Mouse (Mus musculus): Measurements from ENCODE around the gene Mtg2.

Mtg2 gene

DNA sequence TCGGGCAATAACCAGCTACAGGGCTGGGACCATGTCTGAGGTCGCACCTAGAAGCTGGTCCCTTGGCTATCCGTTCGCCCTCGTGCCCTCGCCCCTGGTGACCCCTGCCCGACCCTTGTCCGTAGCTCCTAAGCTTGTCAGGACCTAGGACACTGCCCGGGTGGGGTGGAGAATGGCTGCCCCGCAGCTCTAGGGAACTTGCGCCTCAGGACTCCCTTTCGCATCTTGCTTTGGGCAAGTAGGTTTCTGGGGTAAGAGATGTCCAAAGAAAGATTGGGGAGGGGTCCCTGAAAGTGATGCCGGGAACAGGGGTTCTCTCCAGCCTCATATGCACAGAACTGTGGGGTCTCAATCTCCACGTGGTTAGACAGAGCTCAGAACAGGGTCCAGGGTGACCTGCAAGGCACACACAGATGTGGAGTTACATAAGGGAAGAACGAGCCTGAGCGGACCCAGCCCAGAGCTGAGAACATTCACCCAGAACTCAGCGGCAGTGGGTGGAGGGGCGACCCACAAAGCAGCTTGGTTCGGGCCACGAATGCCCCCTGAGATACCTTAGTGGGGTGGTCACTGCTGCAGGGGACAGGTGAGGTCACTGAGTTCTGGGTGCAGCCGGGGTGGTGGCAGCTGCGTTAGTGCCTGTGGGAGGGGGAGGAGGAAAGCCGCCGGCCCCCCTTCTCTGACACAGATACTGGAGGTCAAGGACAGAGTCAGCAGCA is 34.4 kb downstream of the Mtg2 start:
- 6% methylated on average over 24 of the region's 24 CpGs for WGBS

DNA sequence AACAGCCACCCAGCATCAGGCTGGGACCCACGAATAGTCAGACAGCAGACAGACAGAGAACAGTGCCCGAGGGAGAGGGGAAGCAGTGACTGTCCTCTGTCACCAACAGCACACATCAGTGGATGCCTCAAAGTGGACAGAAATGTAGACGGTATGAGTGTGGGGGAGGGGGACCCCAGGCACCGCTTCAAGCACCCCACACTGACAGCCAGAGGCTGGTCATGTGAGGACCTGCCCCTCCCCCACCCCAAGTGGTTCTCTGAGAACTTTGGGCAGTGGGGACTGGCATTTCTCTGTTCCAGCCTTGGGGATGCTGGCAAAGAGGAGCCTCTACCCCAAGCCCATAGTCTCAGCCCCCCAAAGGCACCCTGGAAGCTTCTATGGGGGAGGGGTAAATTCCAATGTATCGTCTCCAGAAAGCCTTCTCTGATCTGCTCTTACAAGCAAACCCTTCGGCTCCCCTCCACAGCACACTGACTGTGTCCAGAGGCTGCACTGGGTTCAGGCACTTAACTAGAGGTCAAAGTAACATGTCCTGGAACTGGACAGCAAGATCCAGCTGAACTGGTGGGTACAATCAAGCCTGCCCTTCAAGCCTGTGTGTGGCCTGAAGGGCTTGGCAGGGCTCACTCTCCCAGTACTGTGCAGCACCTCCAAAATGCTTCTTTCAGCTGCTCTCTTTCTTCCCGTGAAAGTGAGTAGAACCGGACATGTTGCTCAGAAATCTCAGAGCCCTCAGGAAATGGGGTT is 35.2 kb downstream of the Mtg2 start:
- WGBS = 22% methylated on average over 8 of the region's 8 CpGs

- WGBS = 84% methylated on average over 4 of the region's 4 CpGs
Measured at GRCm38 (mm10) chr2:180107081-180107480, 36.7 kb downstream of the Mtg2 start.

- WGBS = 70% methylated on average over 6 of the region's 6 CpGs
Measured at GRCm38 (mm10) chr2:180108285-180108684, 37.9 kb downstream of the Mtg2 start.

- 29% methylated on average over 17 of the region's 17 CpGs for WGBS
Measured at GRCm38 (mm10) chr2:180113909-180114890, 43.8 kb downstream of the Mtg2 start.

- WGBS = 36% methylated on average over 6 of the region's 6 CpGs
Measured at GRCm38 (mm10) chr2:180115279-180115678, 44.9 kb downstream of the Mtg2 start.

DNA sequence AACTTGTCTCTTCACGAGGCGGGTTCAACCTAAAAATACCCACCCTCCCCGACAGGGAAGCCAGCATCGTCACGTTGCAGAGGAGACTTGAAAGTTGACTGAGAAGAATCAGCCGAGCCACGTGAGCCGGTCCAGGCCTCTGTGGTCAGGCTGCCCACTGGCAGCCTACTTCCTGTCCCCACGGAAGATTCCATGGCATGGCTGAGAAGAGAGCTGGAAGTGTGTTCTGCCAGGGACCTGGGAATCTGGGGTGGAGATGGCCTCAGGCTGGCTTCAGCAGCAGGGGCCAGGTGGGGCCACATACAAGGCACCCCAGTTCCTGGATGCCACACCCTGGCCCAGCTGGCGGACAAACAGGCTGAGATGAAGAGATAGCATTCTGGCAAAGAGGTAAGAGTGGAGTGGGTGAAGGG is 45.7 kb downstream of the Mtg2 start:
- 40% methylated on average over 10 of the region's 10 CpGs for WGBS

GRCm38 (mm10) chr2:180116741-180117484 is 46.5 kb downstream of the Mtg2 start:
- WGBS = 66% methylated on average over 8 of the region's 8 CpGs

GRCm38 (mm10) chr2:180117485-180118194 is 47.3 kb downstream of the Mtg2 start:
- WGBS = 19% methylated on average over 13 of the region's 13 CpGs

DNA sequence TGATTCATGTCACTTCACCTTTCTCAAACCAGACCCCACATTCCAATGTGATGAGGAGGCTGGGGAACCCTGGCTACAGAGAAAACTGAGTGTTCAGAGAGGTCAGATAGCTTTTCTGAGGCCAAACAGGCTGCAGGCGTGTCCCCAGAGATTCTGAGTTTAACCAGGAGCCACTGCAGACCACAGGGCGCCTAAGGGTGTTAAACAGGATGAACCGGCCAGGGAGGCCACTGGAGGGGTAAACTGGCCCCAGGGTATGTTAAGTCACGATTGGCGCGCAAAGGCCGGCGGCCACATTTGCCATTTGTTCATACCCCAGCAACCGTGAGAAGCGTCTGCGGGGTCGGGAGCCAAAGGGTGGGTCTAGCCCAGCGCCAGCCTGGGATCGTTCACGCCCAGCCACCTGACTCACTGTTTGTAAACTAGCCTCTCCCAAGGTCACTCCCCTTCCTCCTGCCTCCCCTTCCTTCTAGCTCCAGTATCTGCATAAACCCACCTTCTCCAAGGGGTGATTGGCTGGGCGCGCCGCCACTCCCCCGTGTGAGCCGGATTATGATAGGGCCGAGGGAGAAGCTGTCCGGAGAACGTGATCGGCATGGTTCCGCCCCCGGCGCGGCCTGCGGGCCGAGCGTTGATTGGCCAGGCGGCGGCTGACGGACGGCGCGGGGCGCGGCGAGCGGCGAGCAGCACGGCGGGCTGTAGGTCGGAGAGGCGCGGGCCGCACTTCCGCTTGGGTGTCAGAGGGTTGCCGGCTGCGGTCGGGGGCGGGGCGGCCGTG is 48.5 kb downstream of the Mtg2 start, which contains the start of gene Osbpl2:
Osbpl2 (plus strand) TSS at position 646 of the 778 bp plus-strand sequence.
- under 1% methylated on average over 53 of the region's 55 CpGs for WGBS

DNA sequence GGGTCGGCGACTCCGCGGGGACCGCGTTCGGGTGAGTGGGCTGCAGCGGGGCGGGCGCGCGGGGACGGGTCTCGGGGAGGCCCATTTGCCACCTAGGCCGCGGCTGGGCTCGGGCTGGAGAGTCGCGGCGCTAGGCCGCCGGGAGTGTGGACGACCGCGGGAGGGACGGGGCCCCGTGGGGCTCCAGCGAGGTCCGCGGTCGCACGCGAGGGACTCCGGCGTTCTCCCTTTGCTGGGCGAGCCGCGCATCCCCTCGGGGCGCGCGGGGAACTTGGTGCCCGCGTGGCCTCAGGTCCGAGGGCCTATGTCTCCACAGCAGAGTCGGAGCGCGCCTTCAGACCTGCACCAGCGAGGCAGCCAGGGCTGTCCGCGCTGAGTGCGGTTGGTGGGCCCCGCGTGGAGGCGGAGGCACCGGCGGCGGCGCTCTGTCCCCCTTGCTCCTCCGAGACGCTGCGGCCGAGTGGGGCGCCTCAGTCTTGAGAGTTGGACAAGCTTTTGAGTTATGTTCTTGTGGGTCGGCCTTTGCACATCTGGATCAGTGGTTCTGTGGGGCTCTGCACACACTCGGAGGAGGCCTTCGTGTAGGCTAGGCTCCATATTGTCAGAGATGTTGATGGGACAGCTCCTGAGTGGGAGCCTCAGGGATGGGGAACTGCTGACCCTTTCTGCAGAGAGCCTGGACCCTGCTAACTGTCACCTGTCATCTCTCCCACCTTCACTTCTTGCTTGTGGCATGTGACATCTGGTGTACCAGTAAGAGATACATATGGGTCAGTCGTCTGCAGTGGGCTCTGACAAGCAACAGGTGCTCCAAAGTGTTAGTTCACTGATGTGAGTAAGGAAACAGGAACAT is 49.3 kb downstream of the Mtg2 start:
- WGBS = 1% methylated on average over 65 of the region's 68 CpGs

DNA sequence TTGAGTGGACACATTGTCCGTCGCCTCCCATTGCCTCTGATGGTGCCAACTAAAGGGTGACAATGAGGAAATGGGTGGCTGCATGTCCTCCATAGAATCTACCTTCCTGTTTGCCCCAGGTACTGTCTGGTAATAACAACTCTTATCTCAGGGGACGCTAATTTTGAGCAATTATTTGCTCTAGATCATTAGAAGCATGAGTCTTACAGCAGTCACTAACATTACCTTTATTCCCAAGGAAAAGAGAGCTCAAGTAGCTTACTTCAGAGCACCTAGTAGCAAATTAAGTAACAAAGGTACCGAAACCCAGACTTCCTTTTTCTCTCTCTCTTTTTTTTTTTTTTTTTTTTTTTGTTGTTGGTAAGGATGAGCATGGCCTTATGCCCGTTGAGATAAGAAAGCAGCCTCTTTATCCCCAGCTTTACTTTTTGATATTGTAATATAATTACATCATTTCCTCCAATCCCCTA is 49.9 kb downstream of the Mtg2 start:
- 44% methylated on average over 5 of the region's 5 CpGs for WGBS

DNA sequence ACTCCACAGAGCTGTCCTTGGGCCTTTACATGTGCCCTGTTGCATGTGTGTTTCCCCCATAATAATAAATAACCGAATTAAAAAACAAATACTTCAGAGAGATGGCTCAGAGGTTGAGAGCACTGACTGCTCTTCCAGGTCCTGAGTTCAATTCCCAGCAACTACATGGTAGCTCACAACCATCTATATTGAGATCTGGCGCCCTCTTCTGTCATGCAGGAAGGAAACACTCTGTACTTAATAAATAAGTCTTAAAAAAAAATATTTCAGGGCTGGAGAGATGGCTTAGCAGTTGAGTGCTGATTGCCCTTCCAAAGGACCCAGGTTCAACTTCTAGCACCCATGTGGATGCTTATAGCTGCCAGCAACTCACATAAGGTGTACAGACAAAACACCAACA is 53.8 kb downstream of the Mtg2 start:
- 91% methylated on average over 2 of the region's 2 CpGs for WGBS

- WGBS = 14% methylated on average over 4 of the region's 4 CpGs
Measured at GRCm38 (mm10) chr2:180126195-180126594, 55.8 kb downstream of the Mtg2 start.

DNA sequence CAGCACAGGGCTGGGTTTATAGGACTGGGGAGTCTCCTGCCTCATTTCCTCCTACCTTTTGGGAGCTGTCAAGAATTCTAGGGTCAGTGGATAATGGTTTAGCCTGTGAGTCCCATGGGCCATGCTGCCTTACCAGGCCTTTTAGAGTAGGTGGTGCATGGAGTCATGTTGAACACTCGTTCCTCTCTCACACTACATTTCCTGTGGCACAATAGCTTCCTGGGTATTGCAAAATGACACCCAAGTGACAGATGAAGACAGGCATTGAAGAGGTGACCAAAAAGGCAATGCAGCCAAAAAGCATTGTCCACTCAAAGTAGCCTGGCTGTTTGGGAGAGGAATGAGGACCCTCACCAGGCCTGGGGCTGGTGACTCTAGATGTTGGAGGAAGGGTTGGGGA is 57.3 kb downstream of the Mtg2 start:
- WGBS = 44% methylated on average over 1 of the region's 1 CpGs

DNA sequence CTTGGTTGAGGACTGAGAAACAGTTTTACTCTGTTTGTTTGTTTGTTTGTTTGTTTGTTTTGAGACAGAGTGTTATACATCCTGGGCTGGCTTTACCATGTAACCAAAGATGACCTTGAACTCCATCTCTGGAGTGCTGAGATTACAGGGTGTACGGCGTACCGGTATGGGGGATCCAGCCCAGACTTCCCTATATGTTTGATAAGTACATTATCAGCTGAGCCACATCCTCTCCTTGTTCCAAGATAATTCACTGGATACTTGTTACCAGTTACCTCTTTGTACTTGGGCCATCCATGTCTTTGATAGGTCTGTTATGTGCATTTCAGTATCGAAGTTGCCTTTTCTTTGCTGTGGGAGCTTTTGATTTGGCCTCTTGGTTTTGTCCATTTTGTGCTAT is 62.8 kb downstream of the Mtg2 start:
- 97% methylated on average over 4 of the region's 4 CpGs for WGBS

GRCm38 (mm10) chr2:180133911-180134310 is 63.5 kb downstream of the Mtg2 start:
- WGBS = 90% methylated on average over 3 of the region's 3 CpGs

DNA sequence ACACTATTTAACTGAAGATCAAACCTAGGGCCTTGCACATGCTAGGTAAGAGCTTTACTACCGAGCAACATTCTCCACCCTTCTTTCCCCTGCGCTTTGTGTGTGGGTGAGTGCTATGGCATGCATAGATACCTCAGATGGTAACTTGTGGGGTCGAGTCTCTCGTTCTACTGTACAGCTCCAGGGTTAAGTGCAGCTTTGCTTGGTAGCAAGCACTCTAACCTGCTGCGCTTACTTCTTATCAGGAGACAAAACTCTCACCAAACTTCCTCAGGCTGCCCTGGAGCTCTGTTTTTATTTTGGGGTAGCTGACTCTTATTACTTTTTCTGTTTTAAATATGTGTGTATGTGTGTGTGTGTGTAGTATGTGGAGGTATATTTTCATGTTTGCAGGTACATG is 65.0 kb downstream of the Mtg2 start:
- 71% methylated on average over 5 of the region's 5 CpGs for WGBS

Data from cerebral cortex, adult 2 months (tissue).